Mouse (Mus musculus): ENCODE data around the gene Rsph9. TPM values are rescaled to one million over a fixed set of nuclear protein-coding genes. Genes with fewer than 3 reads are reported as not detected.

Gene Rsph9
- polyA plus RNA-seq, 1 experiment, result 2.5 TPM

DNA sequence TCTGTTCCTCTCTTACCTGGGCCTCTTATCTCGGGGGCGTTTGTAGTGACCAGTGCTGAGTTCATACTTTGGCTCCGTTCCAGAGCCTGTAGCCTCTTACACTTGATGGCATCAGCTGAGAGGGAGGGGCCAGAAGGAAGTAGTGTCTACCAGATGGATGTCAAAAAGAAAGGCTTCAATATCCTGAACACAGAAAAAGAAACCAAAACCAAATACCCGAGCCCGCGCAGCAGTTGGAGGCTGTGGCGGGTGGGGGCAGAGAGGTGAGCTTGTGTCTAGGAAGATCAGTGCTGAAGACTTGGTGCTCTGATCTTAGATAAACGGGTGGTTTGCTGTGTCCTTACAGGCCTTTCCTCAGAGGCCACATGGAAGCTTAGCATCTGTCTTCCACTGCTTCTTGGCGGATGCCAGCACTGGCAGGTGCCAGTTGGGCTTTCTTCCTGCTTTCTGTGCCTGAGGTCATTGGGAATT, 19.0 kb upstream of the Rsph9 start:
- Histone ChIP-seq H3K4me3 (ENCODE audit: insufficient read depth, poor library complexity, severe bottlenecking) (no peak overlapping the region), H3K36me3 (ENCODE audit: control insufficient read depth, insufficient read depth) (peaks cover 32% of the 10 kb centered on the region), H3K79me3 (ENCODE audit: low read depth) (peaks cover 5% of the 10 kb centered on the region), H3ac (ENCODE audit: control insufficient read depth, insufficient read length, low read depth) (no peak overlapping the region), H3K79me2 (ENCODE audit: control insufficient read depth, insufficient read depth) (peaks cover 18% of the 10 kb centered on the region), H3K27me3 (ENCODE audit: control insufficient read depth, insufficient read depth, insufficient read length) (no peaks in the 10 kb centered on the region)
- no peak for TF ChIP-seq USF1 (IDR thresholded peaks at IDR 0.05; ENCODE audit: low read depth)
- no peak for TF ChIP-seq MYOD1 (IDR thresholded peaks at IDR 0.05; ENCODE audit: control insufficient read depth, insufficient read length, low read depth)
- no peak for TF ChIP-seq FOSL1 (IDR thresholded peaks at IDR 0.05; ENCODE audit: insufficient read depth, low read length, poor library complexity, severe bottlenecking)
- TF ChIP-seq MAX (IDR thresholded peaks at IDR 0.05), result no peak
- no peak for TF ChIP-seq CTCF (IDR thresholded peaks at IDR 0.05; ENCODE audit: control insufficient read depth, insufficient read depth, insufficient read length)
- TF ChIP-seq MYOG (IDR thresholded peaks at IDR 0.05; ENCODE audit: control insufficient read depth, extremely low read depth, insufficient read length), result no peak
- no peak for TF ChIP-seq CEBPB (IDR thresholded peaks at IDR 0.05; ENCODE audit: low read depth)

DNA sequence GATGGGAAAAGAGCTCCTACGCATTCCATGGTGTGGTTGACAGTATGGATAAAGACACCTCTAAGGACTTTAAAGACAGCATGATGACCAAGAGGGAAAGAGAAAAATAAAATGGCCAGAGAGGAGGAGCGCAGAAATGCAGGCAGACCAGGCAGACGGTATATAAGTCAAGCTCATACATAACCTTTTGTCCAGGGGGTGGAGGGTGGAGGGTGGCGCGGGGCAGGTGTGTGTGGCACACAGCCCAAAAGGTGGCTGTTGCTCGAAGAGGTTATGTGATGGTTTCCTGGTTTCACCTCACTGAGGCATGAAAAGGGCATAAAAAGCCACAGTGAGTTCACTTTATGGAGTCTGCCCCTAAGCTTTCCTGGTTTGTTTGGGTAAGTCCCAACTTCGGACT, 18.5 kb upstream of the Rsph9 start:
- H3K79me3 ChIP-seq (ENCODE audit: low read depth), result peaks cover 5% of the 10 kb centered on the region
- H3K36me3 ChIP-seq (ENCODE audit: control insufficient read depth, insufficient read depth), result peaks cover 27% of the 10 kb centered on the region
- no peaks in the 10 kb centered on the region for H3K27me3 ChIP-seq (ENCODE audit: control insufficient read depth, insufficient read depth, insufficient read length)

GRCm38 (mm10) chr17:46161710-46162109, 17.7 kb upstream of the Rsph9 start:
- Histone ChIP-seq H3ac (ENCODE audit: control insufficient read depth, insufficient read length, low read depth) (peak overlapping the region; percentile 63), H3K79me2 (ENCODE audit: control insufficient read depth, insufficient read depth) (peaks cover 18% of the 10 kb centered on the region), H3K36me3 (ENCODE audit: control insufficient read depth, insufficient read depth) (peaks cover 20% of the 10 kb centered on the region), H3K4me3 (ENCODE audit: insufficient read depth, poor library complexity, severe bottlenecking) (peak overlapping the region; percentile 58), H3K27me3 (ENCODE audit: control insufficient read depth, insufficient read depth, insufficient read length) (no peaks in the 10 kb centered on the region), H3K79me3 (ENCODE audit: low read depth) (peaks cover 5% of the 10 kb centered on the region)
- TF ChIP-seq CEBPB (IDR thresholded peaks at IDR 0.05; ENCODE audit: low read depth) (no peak), CTCF (IDR thresholded peaks at IDR 0.05; ENCODE audit: control insufficient read depth, insufficient read depth, insufficient read length) (no peak), MYOD1 (IDR thresholded peaks at IDR 0.05; ENCODE audit: control insufficient read depth, insufficient read length, low read depth) (no peak), USF1 (IDR thresholded peaks at IDR 0.05; ENCODE audit: low read depth) (no peak), MAX (IDR thresholded peaks at IDR 0.05) (no peak), MYOG (IDR thresholded peaks at IDR 0.05; ENCODE audit: control insufficient read depth, extremely low read depth, insufficient read length) (no peak), FOSL1 (IDR thresholded peaks at IDR 0.05; ENCODE audit: insufficient read depth, low read length, poor library complexity, severe bottlenecking) (no peak)

More for the DNA sequence above, 18.5 kb upstream of the Rsph9 start:
- Histone ChIP-seq H3K4me3 (ENCODE audit: insufficient read depth, poor library complexity, severe bottlenecking) (no peak overlapping the region), H3K79me2 (ENCODE audit: control insufficient read depth, insufficient read depth) (peaks cover 18% of the 10 kb centered on the region), H3ac (ENCODE audit: control insufficient read depth, insufficient read length, low read depth) (no peak overlapping the region)
- no peak for TF ChIP-seq CEBPB (IDR thresholded peaks at IDR 0.05; ENCODE audit: low read depth)
- no peak for TF ChIP-seq MYOD1 (IDR thresholded peaks at IDR 0.05; ENCODE audit: control insufficient read depth, insufficient read length, low read depth)
- no peak for TF ChIP-seq MYOG (IDR thresholded peaks at IDR 0.05; ENCODE audit: control insufficient read depth, extremely low read depth, insufficient read length)

DNA sequence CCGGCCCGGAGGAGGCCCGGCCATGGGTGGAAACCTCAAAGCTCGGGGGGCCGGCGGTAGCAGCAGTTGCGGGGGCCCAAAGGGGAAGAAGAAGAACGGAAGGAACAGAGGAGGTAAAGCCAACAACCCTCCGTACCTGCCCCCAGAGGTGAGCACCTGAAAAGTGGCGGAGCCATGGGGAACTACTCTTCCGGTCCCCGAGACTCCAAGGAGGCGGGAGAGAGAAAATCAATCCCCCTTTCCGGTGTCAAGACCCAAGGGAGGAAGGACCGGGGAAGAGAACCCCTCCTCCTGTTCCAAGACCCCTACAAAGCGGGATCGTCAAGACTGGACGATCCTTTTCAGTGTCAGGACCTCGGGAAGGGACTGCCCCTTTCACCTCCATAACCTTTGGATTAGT, 17.2 kb upstream of the Rsph9 start:
- peaks cover 5% of the 10 kb centered on the region for H3K79me3 ChIP-seq (ENCODE audit: low read depth)
- peak overlapping the region; percentile 58 for H3K4me3 ChIP-seq (ENCODE audit: insufficient read depth, poor library complexity, severe bottlenecking)
- H3K79me2 ChIP-seq (ENCODE audit: control insufficient read depth, insufficient read depth), result peaks cover 18% of the 10 kb centered on the region
- peaks cover 20% of the 10 kb centered on the region for H3K36me3 ChIP-seq (ENCODE audit: control insufficient read depth, insufficient read depth)
- TF ChIP-seq CEBPB (IDR thresholded peaks at IDR 0.05; ENCODE audit: low read depth) (no peak), USF1 (IDR thresholded peaks at IDR 0.05; ENCODE audit: low read depth) (no peak), MYOG (IDR thresholded peaks at IDR 0.05; ENCODE audit: control insufficient read depth, extremely low read depth, insufficient read length) (no peak), MAX (IDR thresholded peaks at IDR 0.05) (no peak), CTCF (IDR thresholded peaks at IDR 0.05; ENCODE audit: control insufficient read depth, insufficient read depth, insufficient read length) (no peak), FOSL1 (IDR thresholded peaks at IDR 0.05; ENCODE audit: insufficient read depth, low read length, poor library complexity, severe bottlenecking) (no peak), MYOD1 (IDR thresholded peaks at IDR 0.05; ENCODE audit: control insufficient read depth, insufficient read length, low read depth) (no peak)
- no peaks in the 10 kb centered on the region for H3K27me3 ChIP-seq (ENCODE audit: control insufficient read depth, insufficient read depth, insufficient read length)
- H3ac ChIP-seq (ENCODE audit: control insufficient read depth, insufficient read length, low read depth), result peak overlapping the region; percentile 63

GRCm38 (mm10) chr17:46160686-46161085, 16.7 kb upstream of the Rsph9 start, which contains the start of gene Gtpbp2:
Gene Gtpbp2, plus strand, starts transcription at chr17:46161032.
- H3K27me3 ChIP-seq (ENCODE audit: control insufficient read depth, insufficient read depth, insufficient read length), result no peaks in the 10 kb centered on the region
- H3K36me3 ChIP-seq (ENCODE audit: control insufficient read depth, insufficient read depth), result peaks cover 19% of the 10 kb centered on the region
- TF ChIP-seq CTCF (IDR thresholded peaks at IDR 0.05; ENCODE audit: control insufficient read depth, insufficient read depth, insufficient read length), result no peak
- TF ChIP-seq CEBPB (IDR thresholded peaks at IDR 0.05; ENCODE audit: low read depth), result no peak
- TF ChIP-seq MYOG (IDR thresholded peaks at IDR 0.05; ENCODE audit: control insufficient read depth, extremely low read depth, insufficient read length), result no peak
- TF ChIP-seq USF1 (IDR thresholded peaks at IDR 0.05; ENCODE audit: low read depth), result peak; percentile 55
- TF ChIP-seq FOSL1 (IDR thresholded peaks at IDR 0.05; ENCODE audit: insufficient read depth, low read length, poor library complexity, severe bottlenecking), result no peak
- peaks cover 5% of the 10 kb centered on the region for H3K79me3 ChIP-seq (ENCODE audit: low read depth)
- peak within 1 kb of the TSS; percentile 63 for H3ac ChIP-seq (ENCODE audit: control insufficient read depth, insufficient read length, low read depth)
- peaks cover 18% of the 10 kb centered on the region for H3K79me2 ChIP-seq (ENCODE audit: control insufficient read depth, insufficient read depth)
- H3K4me3 ChIP-seq (ENCODE audit: insufficient read depth, poor library complexity, severe bottlenecking), result peak within 1 kb of the TSS; percentile 58

- Histone ChIP-seq H3ac (ENCODE audit: control insufficient read depth, insufficient read length, low read depth) (peak overlapping the region; percentile 51), H3K27me3 (ENCODE audit: control insufficient read depth, insufficient read depth, insufficient read length) (no peaks in the 10 kb centered on the region), H3K79me2 (ENCODE audit: control insufficient read depth, insufficient read depth) (peaks cover 18% of the 10 kb centered on the region), H3K36me3 (ENCODE audit: control insufficient read depth, insufficient read depth) (peaks cover 14% of the 10 kb centered on the region), H3K4me3 (ENCODE audit: insufficient read depth, poor library complexity, severe bottlenecking) (peak overlapping the region; percentile 35), H3K79me3 (ENCODE audit: low read depth) (peaks cover 5% of the 10 kb centered on the region)
- TF ChIP-seq USF1 (IDR thresholded peaks at IDR 0.05; ENCODE audit: low read depth) (peak; percentile 51), CEBPB (IDR thresholded peaks at IDR 0.05; ENCODE audit: low read depth) (no peak), FOSL1 (IDR thresholded peaks at IDR 0.05; ENCODE audit: insufficient read depth, low read length, poor library complexity, severe bottlenecking) (no peak), MAX (IDR thresholded peaks at IDR 0.05) (peak; percentile 88), CTCF (IDR thresholded peaks at IDR 0.05; ENCODE audit: control insufficient read depth, insufficient read depth, insufficient read length) (no peak)
Observed at GRCm38 (mm10) chr17:46160090-46160662, 16.2 kb upstream of the Rsph9 start.

Data from C2C12 (cell line).